ENCODE assay signal across 9 mouse cellular contexts in genomic region chr11:30057299-30057698, GRCm38 (mm10). TPM values are rescaled to one million over a fixed set of nuclear protein-coding genes. Genes with fewer than 3 reads are reported as not detected.
DNase-seq lines count a peak whose midpoint lies in the region; ATAC-seq and TF ChIP-seq lines count a peak whose summit lies in the region.
"Had no signal": no experiment of that assay in that cellular context is flagged by ENCODE, and none has a peak within 500 bp of the region (broad histone marks: within the 10 kb centered on the region; RNA-seq: fewer than 3 reads in every experiment).

No protein-coding gene starts in this region.

- H3K9ac ChIP-seq in heart, embryonic 12.5 days, result no peak overlapping the region

- WGBS in heart, embryonic 12.5 days, result 45% methylated on average over 8 of the region's 8 CpGs
- WGBS in small intestine, adult 2 months, result 35% methylated on average over 8 of the region's 8 CpGs

- ATAC-seq in heart, embryonic 12.5 days (ENCODE audit: insufficient number of reproducible peaks, low FRiP score), result no peak

- no peak overlapping the region for H3K4me3 ChIP-seq in heart, embryonic 12.5 days
- H3K4me3 ChIP-seq in small intestine, adult 2 months (ENCODE audit: low read depth, low read length), result peak overlapping the region; percentile 47

- H3K4me1 ChIP-seq in heart, embryonic 12.5 days (replicated peaks), result no peaks in the 10 kb centered on the region
- H3K4me1 ChIP-seq in small intestine, adult 2 months (ENCODE audit: control insufficient read depth, insufficient read depth, insufficient read length, low read length), result no peaks in the 10 kb centered on the region

- TF ChIP-seq CTCF in small intestine, adult 2 months (IDR thresholded peaks at IDR 0.05; ENCODE audit: extremely low read depth, insufficient read length, insufficient replicate concordance, low read depth, low read length), result peak; percentile 32; the same call in 1 of the 2 replicates

- no peak overlapping the region for H3K27ac ChIP-seq in heart, embryonic 12.5 days (ENCODE audit: poor library complexity, severe bottlenecking)
- H3K27ac ChIP-seq in small intestine, adult 2 months (ENCODE audit: insufficient read depth, low read depth, low read length), result no peak overlapping the region

- no peak for TF ChIP-seq POLR2A in small intestine, adult 2 months (IDR thresholded peaks at IDR 0.05; ENCODE audit: low read depth, low read length)

- H3K27me3 ChIP-seq in heart, embryonic 12.5 days (replicated peaks), result no peaks in the 10 kb centered on the region
- H3K27me3 ChIP-seq in small intestine, adult 2 months (ENCODE audit: control insufficient read depth, insufficient read depth, low read length), result no peaks in the 10 kb centered on the region

- no peaks in the 10 kb centered on the region for H3K36me3 ChIP-seq in heart, embryonic 12.5 days
- no peaks in the 10 kb centered on the region for H3K36me3 ChIP-seq in small intestine, adult 2 months (ENCODE audit: control insufficient read depth, insufficient read depth, low read length)

- intact Hi-C loops in heart, postnatal 36 days (cut with DNase I), result no loop called here

- no peak for DNase-seq in heart, postnatal 36 days
- DNase-seq in right cerebral cortex, adult 18-20 months, result peak; percentile 6
- no peak for DNase-seq in right cerebral cortex, postnatal 4 days
- DNase-seq in forelimb bud, embryonic 11.5 days (ENCODE audit: low read depth, low spot score), result peak; percentile 13
- no peak for DNase-seq in right cerebral cortex, adult 2 months (ENCODE audit: low spot score in 2 of 2)
- DNase-seq in urinary bladder, adult 18-20 months (ENCODE audit: low spot score in 2 of 2), result no peak
- DNase-seq: adrenal gland, adult 8-10 months had no signal

- no peaks in the 10 kb centered on the region for H3K9me3 ChIP-seq in heart, embryonic 12.5 days (replicated peaks)

- 0 out of 2 replicates have a peak overlapping the region, but pooled peaks have one; percentile 14 for H3K4me2 ChIP-seq in heart, embryonic 12.5 days

RNA-seq across cellular contexts. Expression of gene Eml6, which starts 31.5 kb away (rescaled TPM):
- 0.76 and 1.5 TPM in 2 replicates for polyA plus RNA-seq in heart, embryonic 12.5 days (2016; fragmentation: Nextera tagmentation; extraction: Ambion mirVana)
- total RNA-seq in heart, postnatal 36 days (2021), result 1 to 10 TPM; 2.4 to 2.7 TPM
- 0.33 and 0.49 TPM in 2 replicates for polyA plus RNA-seq in small intestine, adult 2 months (2012; rRNA removed)

Comparison
In these comparisons a context has a peak if more than half of its experiments do, and no peak if none do; other contexts are left out.
1. DNase-seq: peak in right cerebral cortex, adult 18-20 months (single experiment) and forelimb bud, embryonic 11.5 days (single experiment); none in heart, postnatal 36 days (0 of 2), right cerebral cortex, postnatal 4 days (single experiment), right cerebral cortex, adult 2 months (0 of 2) and urinary bladder, adult 18-20 months (0 of 2).